Mouse (Mus musculus) splenic B cell, adult 2 months (primary cell): ENCODE measurements at regions not wholly inside any gene's neighbourhood (a gene's known extent, or its start where the extent isn't known, plus 50 kb on each side); places are given as distances from the start of the nearest gene placed in this dataset.
"Not testable (repeated sequence)": the region's sequence is repeated elsewhere in the genome, so short reads cannot be mapped to it uniquely, and the experiment has no call there.

ENCODE experiments used
- DNase-seq: peaks from one replicate; pipeline ENCODE4 v3.0.0-alpha.2; 2011; ENCODE audit warnings: low read depth, low spot score
- H3K27me3 ChIP-seq: 2 replicates; pipeline ENCODE4 v1.6.1; 2012; ENCODE audit warnings: mild to moderate bottlenecking, low read length, moderate library complexity, mixed read lengths; ENCODE audit not compliant: control insufficient read depth, poor library complexity, insufficient read depth, severe bottlenecking
- H3K36me3 ChIP-seq: 2 replicates; pipeline ENCODE4 v1.6.1; 2012; ENCODE audit warnings: mild to moderate bottlenecking, low read length, moderate library complexity, mixed read lengths; ENCODE audit not compliant: control insufficient read depth, poor library complexity, insufficient read depth, severe bottlenecking

- Histone ChIP-seq H3K36me3 (no peaks in the 10 kb centered on the region), H3K27me3 (no peaks in the 10 kb centered on the region)
- DNase-seq = no peak
These were observed 132.9 kb upstream of the Intu start for GRCm38 (mm10) chr3:40398184-40398583.

DNA sequence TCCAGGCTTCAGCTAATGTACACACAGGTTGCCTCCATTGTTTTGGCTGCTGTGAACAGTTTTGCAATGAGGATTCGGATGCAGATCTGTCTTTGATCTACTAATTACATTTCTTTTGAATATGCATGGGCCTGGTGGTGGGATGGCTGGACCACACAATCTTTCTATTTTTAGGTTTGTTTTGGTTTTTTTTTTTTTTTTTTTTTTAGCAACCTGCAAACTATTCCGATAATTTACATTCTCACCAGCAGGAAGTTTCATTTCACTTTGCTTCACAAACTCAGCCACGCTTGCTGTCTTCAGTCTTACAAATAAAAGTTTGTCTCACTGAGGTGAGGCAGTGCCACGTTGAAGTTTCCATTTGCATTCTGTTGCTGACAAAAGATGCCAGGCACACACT lies 127.7 kb upstream of the Intu start:
- DNase-seq = no peak
- Histone ChIP-seq H3K36me3 (no peaks in the 10 kb centered on the region), H3K27me3 (no peaks in the 10 kb centered on the region)

DNA sequence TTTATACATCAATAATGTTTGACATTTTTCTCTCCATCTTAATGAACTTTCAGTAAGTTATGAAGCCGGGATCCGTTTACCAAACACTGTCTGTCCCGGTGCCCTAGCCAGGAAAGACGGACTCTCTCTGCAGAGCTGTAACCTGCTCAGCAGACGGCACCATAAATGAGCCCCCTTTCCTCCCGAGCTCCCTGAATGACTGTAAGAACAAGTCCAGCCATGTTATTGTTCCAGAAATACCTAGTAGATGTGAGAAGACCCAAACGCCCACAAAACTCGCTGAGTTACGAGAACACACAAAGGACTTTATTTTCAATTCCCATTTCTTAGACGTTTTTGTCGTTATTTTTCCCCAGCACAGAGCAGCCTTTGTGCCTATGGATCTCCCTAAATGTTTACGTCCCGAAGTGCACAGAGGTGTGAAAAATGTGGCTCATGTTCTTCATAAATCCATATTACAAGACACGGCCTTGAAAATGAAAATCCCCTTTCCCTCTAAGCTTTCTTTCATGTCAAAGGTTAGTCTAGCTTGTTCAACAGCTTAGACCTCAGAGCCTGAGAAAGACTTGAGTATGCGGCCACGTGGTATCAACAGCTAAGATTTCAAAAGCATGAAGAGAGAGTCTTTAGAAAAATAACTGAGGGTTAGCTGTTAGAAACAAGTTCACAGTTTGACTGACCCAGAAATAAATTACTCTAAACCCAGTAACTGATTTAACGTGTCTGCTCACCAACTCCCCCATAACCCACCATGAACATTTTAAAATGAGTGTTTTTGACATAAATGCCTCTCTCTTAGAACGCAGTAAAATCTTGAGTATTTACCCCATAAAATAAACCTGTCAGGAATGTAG lies 125.8 kb upstream of the Intu start:
- Histone ChIP-seq H3K27me3 (no peaks in the 10 kb centered on the region), H3K36me3 (no peaks in the 10 kb centered on the region)
- DNase-seq = no peak

DNA sequence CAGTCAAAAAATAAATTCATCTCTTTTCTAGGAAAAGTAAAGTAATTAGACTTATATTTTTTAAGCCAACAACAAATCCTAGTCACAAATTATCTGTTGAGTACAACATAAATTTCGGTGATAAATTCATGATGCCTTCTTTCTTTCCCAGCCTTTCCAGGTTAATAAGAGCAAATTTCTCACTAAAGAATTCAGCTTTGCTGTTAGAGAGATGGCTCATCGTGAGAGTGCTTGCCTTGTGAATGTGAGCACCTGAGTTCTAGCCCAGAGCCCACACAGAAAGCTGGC lies 125.2 kb upstream of the Intu start:
- DNase-seq = no peak
- H3K27me3 ChIP-seq = no peaks in the 10 kb centered on the region

DNA sequence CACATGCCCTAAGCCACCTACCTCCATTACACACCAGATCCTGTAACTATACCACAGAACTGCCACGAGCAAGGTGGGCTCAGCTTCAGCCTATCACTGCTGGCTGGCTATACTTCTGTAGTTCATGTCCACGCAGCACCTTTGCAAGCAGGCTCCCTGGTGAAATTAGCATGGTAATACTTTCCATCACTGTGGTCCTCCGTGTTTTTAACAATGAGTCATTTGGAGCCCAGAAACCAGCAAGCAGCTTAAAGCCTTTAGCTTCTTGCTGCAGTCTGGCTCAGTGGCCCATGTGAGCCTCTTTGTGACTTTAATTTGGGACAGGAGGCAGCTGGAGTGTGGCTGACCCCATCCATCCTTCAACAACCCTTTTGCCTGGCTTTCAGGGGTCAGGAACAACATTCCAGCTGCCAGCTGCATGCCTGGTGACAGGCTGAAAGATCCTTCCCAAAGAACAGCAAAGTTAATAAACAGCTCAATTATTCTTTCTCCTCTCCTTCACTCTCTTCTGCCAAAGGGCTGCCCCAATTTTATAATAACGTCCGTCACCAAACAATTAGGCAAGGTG lies 122.1 kb upstream of the Intu start:
- Histone ChIP-seq H3K36me3 (no peaks in the 10 kb centered on the region), H3K27me3 (no peaks in the 10 kb centered on the region)
- no peak for DNase-seq

More for the DNA sequence above, 125.2 kb upstream of the Intu start:
- no peaks in the 10 kb centered on the region for H3K36me3 ChIP-seq

DNA sequence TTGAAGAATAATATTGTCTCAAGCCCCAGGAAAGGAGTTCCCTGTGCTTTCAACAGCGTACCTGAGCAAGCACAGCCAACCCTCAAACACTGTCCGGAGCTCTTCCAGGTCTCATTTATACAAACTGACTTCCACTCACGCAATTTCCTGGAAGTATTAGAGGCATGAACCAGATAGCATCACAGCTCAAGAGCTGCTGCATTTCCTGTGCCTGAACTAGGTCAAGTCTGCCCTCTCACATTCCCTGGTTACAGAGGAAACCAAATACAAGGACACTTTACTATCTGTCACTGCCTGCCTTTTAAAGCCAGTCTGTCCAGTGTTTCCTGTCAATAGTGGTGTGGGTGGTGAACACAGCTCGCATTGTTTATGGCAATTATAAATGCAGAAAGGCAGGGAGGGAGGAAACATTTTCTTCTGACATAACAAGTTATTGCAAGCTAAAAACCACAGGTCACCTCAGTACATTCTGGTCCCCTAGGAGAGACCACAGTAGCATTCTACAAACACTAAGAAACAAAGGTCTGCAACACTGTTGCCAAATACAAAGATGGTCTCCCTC lies 120.3 kb upstream of the Intu start:
- Histone ChIP-seq H3K36me3 (no peaks in the 10 kb centered on the region), H3K27me3 (no peaks in the 10 kb centered on the region)
- DNase-seq = no peak

GRCm38 (mm10) chr3:40425183-40425844 lies 105.8 kb upstream of the Intu start:
- not testable (repeated sequence) for DNase-seq, H3K36me3 ChIP-seq, H3K27me3 ChIP-seq

DNA sequence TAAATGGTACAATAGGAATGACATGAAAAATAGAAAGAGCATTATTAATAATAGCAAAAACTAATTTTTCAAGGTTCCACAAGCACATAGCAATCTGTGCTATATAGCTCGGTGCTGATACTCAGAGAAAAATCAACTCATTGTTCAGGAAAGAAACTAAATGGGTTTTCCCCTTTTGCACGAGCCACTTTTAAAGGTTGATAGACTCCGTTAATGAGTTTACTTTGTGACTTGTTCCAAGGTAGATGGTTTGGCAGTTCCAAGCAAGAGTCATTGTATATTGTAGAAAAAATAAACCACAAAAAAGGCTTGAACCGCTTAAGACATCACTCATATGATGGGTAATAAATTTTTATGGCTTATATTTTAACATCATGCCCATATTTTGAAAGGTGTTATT lies 105.0 kb upstream of the Intu start:
- Histone ChIP-seq H3K27me3 (no peaks in the 10 kb centered on the region), H3K36me3 (no peaks in the 10 kb centered on the region)
- DNase-seq = no peak

GRCm38 (mm10) chr3:40428021-40428420 lies 103.1 kb upstream of the Intu start:
- no peak for DNase-seq
- no peaks in the 10 kb centered on the region for H3K36me3 ChIP-seq
- H3K27me3 ChIP-seq = no peaks in the 10 kb centered on the region

DNA sequence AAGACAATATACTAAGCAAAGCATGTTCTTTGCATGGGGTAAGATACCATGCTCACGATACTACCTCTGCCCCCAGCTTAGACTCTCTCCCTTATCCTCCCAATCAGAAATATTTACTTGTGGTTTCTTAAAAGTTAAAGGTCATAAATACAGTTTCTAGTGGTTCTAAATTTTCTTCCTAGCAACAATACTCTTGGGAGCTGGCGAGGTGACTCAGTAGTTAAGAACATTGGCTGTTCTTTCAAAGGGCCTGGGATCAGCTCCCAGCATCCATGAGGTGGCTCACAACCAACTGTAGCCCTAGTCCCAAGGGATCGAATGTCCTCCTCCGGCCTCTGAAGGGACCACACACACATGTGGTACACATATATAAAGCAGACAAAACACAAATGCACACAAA lies 92.8 kb upstream of the Intu start:
- no peaks in the 10 kb centered on the region for H3K27me3 ChIP-seq
- no peak for DNase-seq
- H3K36me3 ChIP-seq = no peaks in the 10 kb centered on the region

GRCm38 (mm10) chr3:40441092-40442036 lies 89.7 kb upstream of the Intu start:
- no peak for DNase-seq
- Histone ChIP-seq H3K36me3 (no peaks in the 10 kb centered on the region), H3K27me3 (no peaks in the 10 kb centered on the region)

DNA sequence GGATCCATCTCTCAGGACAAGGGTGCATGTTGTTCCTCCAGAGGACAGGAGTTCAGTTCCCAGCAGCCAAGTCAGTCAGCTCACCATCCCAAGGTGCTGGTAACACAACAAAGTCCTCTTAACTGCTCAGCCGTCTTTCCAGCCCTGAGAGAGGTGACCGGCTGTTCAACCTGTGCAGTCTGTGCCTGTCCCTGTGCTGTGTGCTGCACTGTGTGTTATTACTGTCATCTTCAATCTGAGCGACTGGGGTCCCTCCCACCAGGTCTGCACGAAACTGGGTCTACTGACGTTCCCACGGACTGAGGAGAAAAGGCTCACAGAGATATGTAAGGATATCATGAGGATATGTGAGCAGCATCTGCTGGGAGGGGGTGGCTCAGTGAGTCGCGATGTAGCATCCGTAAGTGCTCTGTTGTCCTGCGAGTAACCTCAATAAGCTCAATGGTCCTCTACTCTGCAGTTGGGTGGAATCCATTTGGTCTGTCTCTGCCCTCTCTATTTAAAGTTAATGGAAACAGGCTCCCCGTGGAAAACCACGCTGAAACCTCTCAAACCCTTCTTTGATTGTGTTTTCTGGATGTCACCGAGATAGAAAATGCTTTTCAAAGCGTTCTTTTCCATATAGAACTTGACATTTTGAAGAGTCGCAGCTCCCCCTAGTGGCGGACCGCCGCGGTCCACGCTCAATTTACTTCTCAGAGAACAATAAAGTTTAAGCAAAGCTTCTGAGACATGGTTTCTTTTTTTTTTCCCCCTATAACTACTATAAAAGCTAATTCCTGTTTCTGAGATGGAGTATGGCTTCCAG lies 87.1 kb upstream of the Intu start:
- Histone ChIP-seq H3K36me3 (no peaks in the 10 kb centered on the region), H3K27me3 (no peaks in the 10 kb centered on the region)
- DNase-seq = peak; percentile 15

- DNase-seq = no peak
- Histone ChIP-seq H3K36me3 (no peaks in the 10 kb centered on the region), H3K27me3 (no peaks in the 10 kb centered on the region)
These were observed 78.1 kb upstream of the Intu start for GRCm38 (mm10) chr3:40452958-40453357.

- DNase-seq = no peak
- Histone ChIP-seq H3K36me3 (no peaks in the 10 kb centered on the region), H3K27me3 (no peaks in the 10 kb centered on the region)
These were observed 77.5 kb upstream of the Intu start for GRCm38 (mm10) chr3:40453552-40453951.
